Mouse (Mus musculus) intestine, embryonic 16.5 days (tissue): ENCODE data around the gene Igfl3. TPM values are rescaled to one million over a fixed set of nuclear protein-coding genes. Genes with fewer than 3 reads are reported as not detected.

Experiments
- ATAC-seq: fragments of 200-750 bp; cut with Nextera tagmentation; 2 replicates; pipeline ENCODE4 v1.8.0; 2017; ENCODE audit warnings: moderate TSS enrichment, moderate library complexity
- H3K27ac ChIP-seq: fragments of 300-500 bp; sonication (generic); 2 replicates; pipeline ENCODE4 v1.5.1; 2014; ENCODE audit warnings: mild to moderate bottlenecking, low read length
- H3K27me3 ChIP-seq: fragments of 300-500 bp; sonication (generic); replicated peaks from 2 replicates; pipeline ENCODE4 v1.6.1; 2014; ENCODE audit warnings: low read length, control low read depth, mixed read lengths; ENCODE audit not compliant: control insufficient read depth, insufficient read depth
- H3K36me3 ChIP-seq: fragments of 300-500 bp; sonication (generic); 2 replicates; pipeline ENCODE4 v1.6.1; 2014; ENCODE audit warnings: low read length, control low read depth; ENCODE audit not compliant: control insufficient read depth, insufficient read depth
- H3K4me1 ChIP-seq: fragments of 300-500 bp; sonication (generic); 2 replicates; pipeline ENCODE4 v1.6.1; 2014; ENCODE audit warnings: low read length, control low read depth, mixed read lengths; ENCODE audit not compliant: control insufficient read depth, insufficient read depth
- H3K4me2 ChIP-seq: fragments of 300-500 bp; sonication (generic); 2 replicates; pipeline ENCODE4 v1.6.1; 2014; ENCODE audit warnings: low read depth, low read length, control low read depth
- H3K4me3 ChIP-seq: fragments of 300-500 bp; sonication (generic); 2 replicates; pipeline ENCODE4 v1.5.1; 2014; ENCODE audit warnings: mild to moderate bottlenecking, low read length
- H3K9ac ChIP-seq: fragments of 300-500 bp; sonication (generic); 2 replicates; pipeline ENCODE4 v1.6.1; 2014; ENCODE audit warnings: low read depth, low read length
- H3K9me3 ChIP-seq: fragments of 300-500 bp; sonication (generic); 2 replicates; pipeline ENCODE4 v1.6.1; 2016; ENCODE audit warnings: low read length, control low read depth; ENCODE audit not compliant: control insufficient read depth
- WGBS: fragments of 180-500 bp; shearing (Covaris S2); extraction: QIAGEN DNeasy Blood & Tissue Kit; methylation state at CpG from one replicate; pipeline ENCODE4 v1.1.7; 2014; 5-methylcytosine and 5-hydroxymethylcytosine counted together
- polyA plus RNA-seq: library from polyadenylated mRNA; unstranded; fragments of >200 nt; fragmentation: Nextera tagmentation; extraction: Ambion mirVana; gene quantifications from 2 replicates; pipeline ENCODE4 v1.2.1, GENCODE M21; 2015

Gene Igfl3
- not detected in 2 replicates for polyA plus RNA-seq

DNA sequence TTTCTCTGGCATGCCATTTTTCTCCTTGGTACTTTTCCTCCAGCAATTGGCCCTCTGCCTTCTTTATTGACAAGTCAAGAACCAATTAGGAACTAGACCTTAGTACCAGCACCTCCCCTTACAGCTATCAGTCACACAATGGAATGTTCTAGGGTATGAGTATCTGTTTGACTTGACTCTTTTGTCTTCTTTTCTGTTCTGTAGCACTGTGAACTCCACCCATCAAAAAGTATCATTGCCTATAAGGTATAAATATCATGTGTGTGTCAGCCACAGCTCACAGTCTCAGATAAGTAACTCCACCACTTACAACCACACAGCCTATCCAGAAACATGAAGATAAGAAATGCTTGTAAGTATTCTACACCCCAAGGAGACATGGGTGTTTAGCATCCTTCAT, at the start of gene Igfl3:
TSS of gene Igfl3 (plus strand) at position 301 of the 400 bp plus-strand sequence.
- H3K4me3 ChIP-seq: no peak within 1 kb of the TSS
- H3K4me1 ChIP-seq: no peaks in the 10 kb centered on the region
- ATAC-seq: no peak
- no peaks in the 10 kb centered on the region for H3K36me3 ChIP-seq
- no peaks in the 10 kb centered on the region for H3K27me3 ChIP-seq
- no peak within 1 kb of the TSS for H3K4me2 ChIP-seq
- H3K9ac ChIP-seq: no peak within 1 kb of the TSS
- H3K27ac ChIP-seq: no peak within 1 kb of the TSS
- H3K9me3 ChIP-seq: no peaks in the 10 kb centered on the region; the same call in 1 of the 2 replicates

DNA sequence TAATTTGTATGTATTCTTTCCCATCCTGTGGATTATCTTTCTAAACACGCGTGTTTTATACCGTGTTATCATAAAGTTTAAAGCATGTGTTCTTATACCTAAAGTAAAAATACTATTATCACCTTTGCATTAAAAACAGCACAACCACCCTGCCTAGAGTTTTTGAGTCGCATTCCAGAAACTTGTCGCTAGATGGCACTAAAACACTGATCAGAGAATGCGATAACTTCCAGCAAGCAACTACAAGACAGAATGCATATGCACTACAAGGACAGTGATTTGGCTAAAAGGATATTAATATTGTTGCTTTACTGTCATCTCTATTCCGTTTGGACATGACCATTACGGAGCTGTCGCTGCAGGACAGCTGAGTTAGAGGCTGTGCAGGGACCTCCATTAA, 34.6 kb downstream of the Igfl3 start:
- no peak overlapping the region for H3K27ac ChIP-seq
- no peaks in the 10 kb centered on the region for H3K4me1 ChIP-seq
- ATAC-seq: no peak
- WGBS: 11% methylated on average over 9 of the region's 9 CpGs
- H3K4me2 ChIP-seq: no peak overlapping the region
- H3K36me3 ChIP-seq: no peaks in the 10 kb centered on the region
- H3K4me3 ChIP-seq: no peak overlapping the region
- H3K9me3 ChIP-seq: no peaks in the 10 kb centered on the region
- H3K9ac ChIP-seq: no peak overlapping the region
- H3K27me3 ChIP-seq: no peaks in the 10 kb centered on the region

DNA sequence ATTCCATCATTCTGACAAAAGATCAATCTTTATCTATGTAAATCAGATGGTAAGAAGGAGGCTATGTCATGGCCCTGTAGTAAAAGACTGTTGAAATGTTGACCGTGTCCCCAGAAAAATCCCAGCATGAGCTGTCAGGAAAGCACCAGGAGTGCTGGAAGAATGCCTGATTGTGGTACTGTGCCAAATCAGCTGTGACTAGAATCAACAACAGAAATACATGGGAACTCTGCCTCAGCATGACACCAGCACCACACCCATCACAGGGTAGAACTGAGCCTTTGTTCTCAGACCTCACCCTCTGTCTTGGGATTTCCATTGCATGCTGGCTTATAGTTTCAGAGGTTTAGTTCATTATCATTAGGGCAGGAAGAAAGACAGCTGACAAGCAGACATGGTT, 38.4 kb downstream of the Igfl3 start:
- no peaks in the 10 kb centered on the region for H3K27me3 ChIP-seq
- no peak for ATAC-seq
- no peak overlapping the region for H3K9ac ChIP-seq
- no peaks in the 10 kb centered on the region for H3K36me3 ChIP-seq
- no peaks in the 10 kb centered on the region for H3K9me3 ChIP-seq
- H3K4me2 ChIP-seq: no peak overlapping the region
- 79% methylated on average over 1 of the region's 1 CpGs for WGBS
- no peaks in the 10 kb centered on the region for H3K4me1 ChIP-seq
- H3K4me3 ChIP-seq: no peak overlapping the region
- H3K27ac ChIP-seq: no peak overlapping the region

Other genes starting within 250 kb of the Igfl3 start
- gene Ceacam11, start 204.4 kb upstream of the Igfl3 start, polyA plus RNA-seq: not detected in 2 replicates
- gene Ceacam13, start 166.6 kb upstream of the Igfl3 start, polyA plus RNA-seq: not detected in 2 replicates
- not detected in 2 replicates for gene Ceacam12, start 110.6 kb upstream of the Igfl3 start, polyA plus RNA-seq
- gene Mill1, start 68.9 kb downstream of the Igfl3 start, polyA plus RNA-seq: not detected in 2 replicates
- not detected in 2 replicates for gene Psg18, start 178.5 kb downstream of the Igfl3 start, polyA plus RNA-seq